Mouse (Mus musculus) neutrophil, adult 83 days (primary cell): ENCODE measurements around the gene Dusp6. TPM values are rescaled to one million over a fixed set of nuclear protein-coding genes. Genes with fewer than 3 reads are reported as not detected.

ENCODE experiments used
- total RNA-seq, 2 experiments: library from RNA; stranded (reverse); gene quantifications; one replicate each; pipeline ENCODE4 v1.2.4; 2023

The Dusp6 gene
- total RNA-seq, result 100 to 1,000 TPM; 142 to 197 TPM

GRCm38 (mm10) chr10:99262867-99263379 is at the start of gene Dusp6:
TSS of gene Dusp6 (plus strand) at chr10:99263231.

Other genes with a start within 250 kb of the Dusp6 start
- 10 to 100 TPM; 10.4 TPM for gene Poc1b, start 156.2 kb upstream of the Dusp6 start, total RNA-seq
- 1 to 10 TPM; 6.8 to 8.8 TPM for gene Galnt4, start 155.1 kb upstream of the Dusp6 start, total RNA-seq
- gene Phxr2, start 136.9 kb upstream of the Dusp6 start, total RNA-seq, result not detected